Mouse (Mus musculus) liver, embryonic 14.5 days (tissue): ENCODE measurements around the gene Pts. TPM values are rescaled to one million over a fixed set of nuclear protein-coding genes. Genes with fewer than 3 reads are reported as not detected.

Experiments used
- ATAC-seq: fragments of 200-750 bp; cut with Nextera tagmentation; 2 replicates; pipeline ENCODE4 v1.8.0; 2017; ENCODE audit warnings: moderate number of reproducible peaks, mild to moderate bottlenecking, moderate library complexity; ENCODE audit not compliant: insufficient read depth
- DNase-seq, 3 experiments: peaks; one replicate each; pipeline ENCODE4 v3.0.0-alpha.2; 2012 to 2013; ENCODE audit warnings: low read depth in 3 of 3, low spot score in 3 of 3
- H3K27ac ChIP-seq: fragments of 300-500 bp; sonication (generic); 2 replicates; pipeline ENCODE4 v1.5.1; 2014; ENCODE audit warnings: moderate library complexity, mild to moderate bottlenecking, control low read depth, inconsistent platforms
- H3K27me3 ChIP-seq: fragments of 300-500 bp; sonication (generic); 2 replicates; pipeline ENCODE4 v1.6.1; 2014; ENCODE audit warnings: mild to moderate bottlenecking, low read length, moderate library complexity; ENCODE audit not compliant: control insufficient read depth, insufficient read depth
- H3K36me3 ChIP-seq: fragments of 300-500 bp; sonication (generic); replicated peaks from 2 replicates; pipeline ENCODE4 v1.6.1; 2014; ENCODE audit warnings: low read depth; ENCODE audit not compliant: control insufficient read depth, insufficient read depth
- H3K4me1 ChIP-seq, 2 experiments: fragments of 200-500 bp in 1 of 2; fragments of 300-500 bp in 1 of 2; sonication (generic) in 1 of 2; replicated peaks; 2 replicates each; pipeline ENCODE4 v1.6.1; 2012 to 2014; ENCODE audit warnings: antibody characterized with exemption in 1 of 2, inconsistent platforms in 1 of 2, low read length in 1 of 2; ENCODE audit not compliant: control insufficient read depth in 2 of 2, insufficient read depth in 2 of 2
- H3K4me2 ChIP-seq: fragments of 300-500 bp; sonication (generic); 2 replicates; pipeline ENCODE4 v1.6.1; 2014; ENCODE audit warnings: low read depth, mild to moderate bottlenecking, control low read depth, moderate library complexity
- H3K4me3 ChIP-seq, 2 experiments: fragments of 200-500 bp in 1 of 2; fragments of 300-500 bp in 1 of 2; sonication (generic) in 1 of 2; 2 replicates each; pipeline ENCODE4 v1.5.1; 2012 to 2014; ENCODE audit warnings: low read depth in 2 of 2, low read length in 2 of 2, mild to moderate bottlenecking in 2 of 2, control low read depth in 1 of 2, inconsistent platforms in 1 of 2, moderate library complexity in 1 of 2; ENCODE audit not compliant: insufficient read depth in 1 of 2
- H3K9ac ChIP-seq: fragments of 300-500 bp; sonication (generic); replicated peaks from 2 replicates; pipeline ENCODE4 v1.6.1; 2014; ENCODE audit warnings: mild to moderate bottlenecking, control low read depth, moderate library complexity
- H3K9me3 ChIP-seq: fragments of 300-500 bp; sonication (generic); 2 replicates; pipeline ENCODE4 v1.6.1; 2016; ENCODE audit warnings: low read length, mixed read lengths; ENCODE audit not compliant: control insufficient read depth
- CTCF ChIP-seq: IDR thresholded peaks from 2 replicates; pipeline ENCODE4 v1.5.1; 2016; ENCODE audit warnings: antibody characterized with exemption, low read depth, control low read depth
- EP300 ChIP-seq: IDR thresholded peaks from 2 replicates; pipeline ENCODE4 v1.6.1; 2016; ENCODE audit warnings: antibody characterized with exemption, low read depth
- WGBS: fragments of 180-500 bp; shearing (Covaris S2); extraction: QIAGEN DNeasy Blood & Tissue Kit; methylation state at CpG from one replicate; pipeline ENCODE4 v1.1.7; 2014; ENCODE audit not compliant: insufficient replicate concordance; 5-methylcytosine and 5-hydroxymethylcytosine counted together
- polyA plus RNA-seq, 2 experiments: library from polyadenylated mRNA; depleted of rRNA in 1 of 2; stranded (reverse) in 1 of 2; unstranded in 1 of 2; fragments of >200 nt; fragmentation: Nextera tagmentation in 1 of 2; extraction: Ambion mirVana in 1 of 2; gene quantifications; 2 replicates each; pipeline versions ENCODE4 v1.2.1 to v1.2.3; 2012 to 2014

Pts gene
- polyA plus RNA-seq, 2 experiments, result 23.7 to 34.4 TPM

GRCm38 (mm10) chr9:50565173-50565572, 36.6 kb upstream of the Pts start:
- no peak overlapping the region for H3K4me3 ChIP-seq
- ATAC-seq (no peak), DNase-seq (no peak)
- H3K9me3 ChIP-seq, result no peaks in the 10 kb centered on the region
- no peak overlapping the region for H3K4me2 ChIP-seq
- TF ChIP-seq EP300, result no peak
- peaks cover 0 to 2% of the 10 kb centered on the region in 2 experiments; a peak in 1 of 4 replicates for H3K4me1 ChIP-seq
- H3K27me3 ChIP-seq, result no peaks in the 10 kb centered on the region
- H3K27ac ChIP-seq, result no peak overlapping the region
- WGBS, result 69% methylated on average over 7 of the region's 7 CpGs
- no peaks in the 10 kb centered on the region for H3K36me3 ChIP-seq
- no peak overlapping the region for H3K9ac ChIP-seq

DNA sequence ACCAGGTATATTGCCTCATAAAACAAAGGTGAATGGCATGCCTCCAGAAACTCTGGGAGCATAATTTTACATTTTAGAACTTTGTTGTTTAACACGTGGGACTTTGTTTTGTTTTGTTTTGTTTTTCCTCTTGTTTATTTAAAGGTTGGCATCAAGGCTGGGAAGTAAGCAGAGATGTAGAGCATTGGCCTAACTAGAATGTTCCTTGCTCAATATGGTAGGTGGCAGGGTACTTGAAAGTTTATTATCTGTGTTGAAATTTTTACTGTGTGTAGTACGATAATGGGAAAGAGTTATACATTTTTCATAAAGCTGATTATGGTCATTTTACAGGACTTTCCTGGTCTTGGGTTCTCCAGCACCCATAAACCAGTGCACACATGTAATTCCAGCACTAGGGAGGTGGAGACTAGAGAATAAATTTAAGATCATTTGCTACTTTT, 33.4 kb upstream of the Pts start:
- H3K9me3 ChIP-seq, result no peaks in the 10 kb centered on the region
- no peaks in the 10 kb centered on the region for H3K36me3 ChIP-seq
- H3K27ac ChIP-seq, result no peak overlapping the region
- H3K4me3 ChIP-seq, result no peak overlapping the region
- TF ChIP-seq EP300 (no peak), CTCF (no peak)
- H3K27me3 ChIP-seq, result no peaks in the 10 kb centered on the region
- peaks cover 0 to 2% of the 10 kb centered on the region in 2 experiments; a peak in 1 of 4 replicates for H3K4me1 ChIP-seq
- WGBS, result 65% methylated on average over 2 of the region's 2 CpGs
- DNase-seq (no peak), ATAC-seq (no peak)
- no peak overlapping the region for H3K4me2 ChIP-seq
- no peak overlapping the region for H3K9ac ChIP-seq

DNA sequence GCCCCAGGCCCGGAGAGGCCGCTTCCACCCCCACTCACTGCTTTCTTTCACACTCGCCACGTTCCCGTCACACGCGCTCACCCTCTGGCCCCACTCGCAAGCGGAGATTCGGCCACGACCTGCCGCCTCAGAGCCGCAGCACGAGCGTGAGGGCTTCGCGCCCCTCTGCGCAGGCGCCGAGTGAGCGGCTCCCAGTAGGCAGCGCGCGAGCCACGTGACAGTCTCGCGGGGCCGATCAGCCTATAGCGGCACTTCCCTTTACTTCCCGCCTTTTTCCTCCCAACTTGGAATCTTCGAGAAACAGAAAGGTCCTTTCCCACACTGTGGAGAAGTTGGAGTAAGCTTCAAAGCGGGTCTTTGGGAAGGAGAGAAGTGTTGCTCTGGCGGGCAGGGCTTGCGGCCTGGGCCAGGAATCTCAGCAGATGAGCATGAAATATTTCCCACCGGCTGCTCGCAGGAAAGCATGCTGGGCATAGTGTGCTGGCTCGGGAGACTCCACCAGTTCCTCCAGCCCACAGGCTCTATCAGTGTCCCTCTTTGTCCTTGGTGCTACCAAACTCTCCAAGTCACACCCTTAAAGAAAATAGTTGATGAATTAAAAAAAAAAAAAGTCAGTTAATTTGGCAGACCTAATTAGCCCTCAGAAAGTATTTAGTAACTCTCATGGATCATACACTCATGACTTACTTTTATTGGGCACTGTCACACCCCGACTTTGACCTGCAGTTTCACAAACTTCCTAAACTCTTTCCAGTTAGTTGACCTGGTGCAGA, 32.8 kb upstream of the Pts start, which contains the start of gene Tex12:
Gene Tex12, minus strand, starts transcription at position 181 of the 773 bp plus-strand sequence.
- Histone ChIP-seq H3K4me3 (no peak within 1 kb of the TSS), H3K36me3 (no peaks in the 10 kb centered on the region), H3K27ac (no peak within 1 kb of the TSS), H3K27me3 (no peaks in the 10 kb centered on the region), H3K9ac (no peak within 1 kb of the TSS), H3K4me1 (peaks cover 0 to 2% of the 10 kb centered on the region in 2 experiments; a peak in 1 of 4 replicates), H3K9me3 (no peaks in the 10 kb centered on the region), H3K4me2 (no peak within 1 kb of the TSS)
- WGBS, result 80% methylated on average over 38 of the region's 38 CpGs
- no peak for DNase-seq
- no peak for ATAC-seq
- TF ChIP-seq EP300 (no peak), CTCF (no peak)

GRCm38 (mm10) chr9:50555094-50555446, 26.5 kb upstream of the Pts start, which contains the start of gene Bco2:
Gene Bco2 (minus strand): TSS chr9:50555181.
- 51% methylated on average over 2 of the region's 2 CpGs for WGBS
- no peak for DNase-seq
- no peak for TF ChIP-seq EP300
- TF ChIP-seq CTCF, result no peak
- no peak within 1 kb of the TSS for H3K27ac ChIP-seq
- H3K9ac ChIP-seq, result no peak within 1 kb of the TSS
- no peaks in the 10 kb centered on the region for H3K9me3 ChIP-seq
- H3K27me3 ChIP-seq, result no peaks in the 10 kb centered on the region
- H3K4me2 ChIP-seq, result no peak within 1 kb of the TSS
- ATAC-seq, result no peak
- H3K36me3 ChIP-seq, result no peaks in the 10 kb centered on the region
- H3K4me1 ChIP-seq, result no peaks in the 10 kb centered on the region
- no peak within 1 kb of the TSS for H3K4me3 ChIP-seq

GRCm38 (mm10) chr9:50554241-50555093, 25.9 kb upstream of the Pts start, which contains the start of gene Il18:
Gene Il18 (plus strand): TSS chr9:50554827.
- Histone ChIP-seq H3K9ac (no peak within 1 kb of the TSS), H3K27ac (no peak within 1 kb of the TSS)
- DNase-seq, result no peak

More at GRCm38 (mm10) chr9:50554241-50555093, 25.9 kb upstream of the Pts start, which contains the start of gene Il18:
- Histone ChIP-seq H3K4me2 (no peak within 1 kb of the TSS), H3K36me3 (no peaks in the 10 kb centered on the region), H3K4me1 (no peaks in the 10 kb centered on the region), H3K4me3 (no peak within 1 kb of the TSS), H3K9me3 (no peaks in the 10 kb centered on the region), H3K27me3 (no peaks in the 10 kb centered on the region)
- TF ChIP-seq CTCF, result no peak
- no peak for TF ChIP-seq EP300
- ATAC-seq, result no peak
- WGBS, result 28% methylated on average over 12 of the region's 12 CpGs
